In genomic region chr9:41129802-41130480, GRCm38 (mm10) we compare ENCODE assay signal across 16 mouse cellular contexts. TPM values are rescaled to one million over a fixed set of nuclear protein-coding genes. Genes with fewer than 3 reads are reported as not detected.
A peak's percentile ranks its signal among the peaks of the same experiment; 100 is the strongest.
DNase-seq lines count a peak whose midpoint lies in the region; ATAC-seq lines count a peak whose summit lies in the region.
"Had no signal": no experiment of that assay in that cellular context is flagged by ENCODE, and none has a peak within 500 bp of the region (broad histone marks: within the 10 kb centered on the region; RNA-seq: fewer than 3 reads in every experiment).

No protein-coding gene starts in this region.

- no peaks in the 10 kb centered on the region for H3K9me3 ChIP-seq in hindbrain, embryonic 13.5 days
- H3K9me3 ChIP-seq in hindbrain, embryonic 11.5 days (ENCODE audit: control insufficient read depth, low read length): no peaks in the 10 kb centered on the region
- H3K9me3 ChIP-seq: embryonic facial prominence, embryonic 13.5 days; heart, embryonic 10.5 days had no signal

- WGBS in hindbrain, embryonic 13.5 days: 52% methylated on average over 10 of the region's 10 CpGs
- 59% methylated on average over 10 of the region's 10 CpGs for WGBS in hindbrain, embryonic 11.5 days

- ATAC-seq in hindbrain, embryonic 13.5 days (ENCODE audit: low FRiP score): peak; percentile 74
- ATAC-seq in hindbrain, embryonic 11.5 days (ENCODE audit: low FRiP score): no peak
- ATAC-seq in megakaryocyte progenitor cell, adult 5-6 weeks (replicated peaks; ENCODE audit: poor library complexity): peak; percentile 35

- no peaks in the 10 kb centered on the region for H3K36me3 ChIP-seq in hindbrain, embryonic 13.5 days
- no peaks in the 10 kb centered on the region for H3K36me3 ChIP-seq in hindbrain, embryonic 11.5 days (ENCODE audit: control insufficient read depth, insufficient read depth, low read length)
- H3K36me3 ChIP-seq: embryonic facial prominence, embryonic 13.5 days; heart, embryonic 10.5 days had no signal

- no peak overlapping the region for H3K9ac ChIP-seq in hindbrain, embryonic 13.5 days
- H3K9ac ChIP-seq in hindbrain, embryonic 11.5 days (ENCODE audit: low read depth, low read length): no peak overlapping the region
- H3K9ac ChIP-seq: embryonic facial prominence, embryonic 13.5 days had no signal

- peak overlapping the region; percentile 58 for H3K27ac ChIP-seq in hindbrain, embryonic 13.5 days
- H3K27ac ChIP-seq in hindbrain, embryonic 11.5 days (ENCODE audit: low read depth, low read length): no peak overlapping the region
- H3K27ac ChIP-seq: embryonic facial prominence, embryonic 13.5 days; heart, embryonic 10.5 days had no signal

- H3K27me3 ChIP-seq in hindbrain, embryonic 13.5 days: no peaks in the 10 kb centered on the region
- H3K27me3 ChIP-seq in hindbrain, embryonic 11.5 days (ENCODE audit: control insufficient read depth, insufficient read depth, low read length): no peaks in the 10 kb centered on the region
- H3K27me3 ChIP-seq: embryonic facial prominence, embryonic 13.5 days had no signal

- peaks cover 17% of the 10 kb centered on the region for H3K4me1 ChIP-seq in hindbrain, embryonic 13.5 days (replicated peaks)
- H3K4me1 ChIP-seq in hindbrain, embryonic 11.5 days (replicated peaks; ENCODE audit: control insufficient read depth, insufficient read depth, low read length): no peaks in the 10 kb centered on the region

- no peak overlapping the region for H3K4me2 ChIP-seq in hindbrain, embryonic 13.5 days
- no peak overlapping the region for H3K4me2 ChIP-seq in hindbrain, embryonic 11.5 days (replicated peaks; ENCODE audit: low read depth, low read length)
- H3K4me2 ChIP-seq: embryonic facial prominence, embryonic 13.5 days had no signal

- no peak overlapping the region for H3K4me3 ChIP-seq in hindbrain, embryonic 13.5 days
- no peak overlapping the region for H3K4me3 ChIP-seq in hindbrain, embryonic 11.5 days (ENCODE audit: low read depth, low read length)
- H3K4me3 ChIP-seq: embryonic facial prominence, embryonic 13.5 days; heart, embryonic 10.5 days had no signal

- DNase-seq in hindbrain, embryonic 11.5 days (ENCODE audit: low spot score): no peak
- peak; percentile 57 for DNase-seq in retina, embryonic 14.5 days (ENCODE audit: low spot score)
- no peak for DNase-seq in retina, postnatal 1 day
- DNase-seq in urinary bladder, postnatal 25 days (ENCODE audit: low spot score): no peak
- DNase-seq in lung, postnatal 25 days (ENCODE audit: low spot score): no peak
- no peak for DNase-seq in gastrocnemius, postnatal 25 days
- DNase-seq: cerebellum, adult 2 months; gastrocnemius, postnatal 14 days; kidney, adult 2 months; lung, postnatal 10 days; right cerebral cortex, postnatal 14 days; thymus, adult 18-20 months had no signal

RNA-seq across cellular contexts. Expression of gene Ubash3b, which starts 31.6 kb away (rescaled TPM):
- polyA plus RNA-seq in hindbrain, embryonic 13.5 days (2015; fragmentation: Nextera tagmentation; extraction: Ambion mirVana): 17.3 and 18.2 TPM in 2 replicates
- polyA plus RNA-seq in hindbrain, embryonic 11.5 days (2014; fragmentation: Nextera tagmentation; extraction: Ambion mirVana): 12.0 and 13.7 TPM in 2 replicates
- total RNA-seq in megakaryocyte progenitor cell, adult 5-6 weeks (2015): 8.8 and 9.9 TPM in 2 replicates
- total RNA-seq in megakaryocyte progenitor cell, adult 5-6 weeks (2017): 5.3 and 5.8 TPM in 2 replicates
- total RNA-seq in gastrocnemius, postnatal 25 days (2021): 1 to 10 TPM in 1 of 2 experiments, under 1 TPM in 1; 0.38 to 1.3 TPM
